Mouse (Mus musculus) large intestine, adult 2 months (tissue): ENCODE data around the gene Gria1. TPM values are rescaled to one million over a fixed set of nuclear protein-coding genes. Genes with fewer than 3 reads are reported as not detected.

Experiments used
- DNase-seq: peaks from one replicate; pipeline ENCODE4 v3.0.0-alpha.2; 2012; ENCODE audit warnings: low read depth, low spot score
- WGBS: fragments of 180-500 bp; shearing (Covaris S2); methylation state at CpG from one replicate; pipeline ENCODE4 v1.1.7; 2018; 5-methylcytosine and 5-hydroxymethylcytosine counted together
- polyA plus RNA-seq: library from polyadenylated mRNA; depleted of rRNA; stranded (reverse); fragments of >200 nt; gene quantifications from 2 replicates; pipeline ENCODE4 v1.2.3, GENCODE M21; 2012; rRNA removed

The Gria1 gene
- 0.25 and 0.37 TPM in 2 replicates for polyA plus RNA-seq

DNA sequence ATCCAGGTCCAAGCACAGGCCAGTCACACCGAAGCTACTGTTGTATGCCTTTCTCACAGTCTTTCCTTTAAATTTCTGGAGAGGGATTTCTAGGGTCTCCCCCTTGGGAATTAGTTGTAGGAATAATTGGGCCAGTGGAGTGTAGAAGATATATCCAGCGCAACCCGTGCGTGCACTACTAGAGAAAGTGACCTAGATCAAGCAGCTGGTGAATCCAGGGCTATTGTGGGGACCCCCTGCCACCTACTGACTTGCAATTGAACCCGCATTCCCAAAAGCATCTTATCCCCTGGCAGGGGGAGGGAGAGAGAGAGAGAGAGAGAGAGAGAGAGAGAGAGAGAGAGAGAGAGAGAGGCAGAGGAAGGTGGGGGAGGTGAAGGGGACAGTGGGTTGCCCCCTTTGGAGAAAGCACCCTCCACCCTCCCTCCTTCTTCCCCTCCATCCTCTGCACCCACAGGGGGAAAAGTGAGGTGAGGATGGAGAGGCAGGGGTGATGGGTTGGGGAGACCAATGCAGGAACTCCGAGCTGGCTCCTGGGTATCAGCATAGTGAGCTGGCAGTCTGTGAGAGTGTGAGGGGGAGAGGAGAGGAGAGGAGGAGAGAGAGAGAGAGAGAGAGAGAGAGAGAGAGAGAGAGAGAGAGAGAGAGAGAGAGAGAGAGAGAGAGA lies at the start of gene Gria1:
Gene Gria1 (plus strand): TSS at position 364 of the 667 bp plus-strand sequence.
- 59% methylated on average over 6 of the region's 6 CpGs for WGBS
- no peak for DNase-seq

DNA sequence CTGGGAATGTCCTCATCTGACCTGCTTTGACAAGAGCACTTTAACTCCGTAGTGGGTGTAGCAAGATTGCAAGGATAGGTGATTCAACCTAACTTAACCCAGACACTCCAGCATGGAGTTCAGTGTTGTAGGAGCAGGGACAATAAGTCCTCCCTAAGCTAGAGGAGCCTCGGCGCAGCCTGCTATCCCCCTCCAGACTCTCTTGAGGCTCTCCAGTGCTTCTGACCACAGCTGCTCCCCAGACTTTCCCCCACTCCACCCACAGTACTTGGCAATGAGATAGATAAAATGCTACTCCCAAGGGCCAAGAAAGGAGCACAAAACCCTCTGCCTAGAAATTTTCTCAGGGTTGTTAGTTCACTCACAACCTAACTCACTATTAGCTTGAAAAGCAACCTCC lies 49.4 kb upstream of the Gria1 start:
- DNase-seq, result no peak
- 91% methylated on average over 3 of the region's 3 CpGs for WGBS

DNA sequence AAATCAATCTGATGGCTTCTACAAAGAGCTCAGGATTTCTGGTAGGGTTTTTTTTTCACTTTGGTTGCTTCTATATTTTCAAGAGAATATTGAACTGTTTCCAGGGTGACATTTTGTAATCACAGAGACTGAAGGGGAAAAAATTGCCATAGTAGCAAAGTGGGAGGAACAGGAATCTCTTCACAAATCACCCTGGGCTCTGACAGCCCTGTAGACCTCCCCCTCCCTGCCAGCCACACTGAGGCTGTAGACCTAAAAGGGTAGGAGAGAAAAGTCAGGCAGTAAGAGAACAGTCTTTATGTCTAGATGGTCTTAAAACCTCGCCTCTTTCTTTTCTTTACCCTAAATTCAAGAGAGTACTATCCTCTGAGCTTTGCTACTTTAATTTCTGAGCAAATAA lies 38.4 kb upstream of the Gria1 start:
- WGBS, result 25% methylated on average over 1 of the region's 1 CpGs
- no peak for DNase-seq

DNA sequence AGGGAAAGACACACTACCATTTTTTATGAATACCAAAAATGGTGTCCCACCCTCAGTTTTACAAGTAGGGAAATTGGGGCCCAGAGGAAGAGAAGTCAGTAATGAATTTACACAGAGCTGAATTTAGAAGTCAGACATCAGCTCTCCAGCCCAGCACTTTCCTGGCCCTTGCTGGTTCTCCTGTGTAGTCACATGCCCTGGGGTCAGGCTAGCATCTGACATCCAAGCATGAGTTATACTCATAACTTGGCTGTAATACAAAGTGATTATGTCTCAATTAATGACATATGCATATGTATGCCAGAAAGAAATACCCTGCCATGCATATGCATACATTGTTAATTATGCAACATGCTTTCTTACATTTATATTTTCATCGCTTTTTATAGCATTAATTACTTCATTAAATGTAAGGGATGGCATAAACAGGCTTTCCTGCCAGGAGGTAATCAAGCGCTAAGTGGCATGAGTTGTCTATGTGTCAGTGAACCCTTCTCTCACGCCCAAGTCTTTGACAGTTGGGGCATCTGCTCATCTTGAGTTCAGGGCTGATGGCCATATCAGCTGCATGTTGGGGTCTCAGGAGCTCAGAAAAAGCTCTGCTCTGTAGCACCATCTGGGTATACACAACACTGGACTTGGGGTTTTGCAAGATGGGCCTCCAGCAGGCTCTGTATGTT lies 26.7 kb upstream of the Gria1 start:
- WGBS, result 89% methylated on average over 3 of the region's 3 CpGs
- DNase-seq, result no peak

DNA sequence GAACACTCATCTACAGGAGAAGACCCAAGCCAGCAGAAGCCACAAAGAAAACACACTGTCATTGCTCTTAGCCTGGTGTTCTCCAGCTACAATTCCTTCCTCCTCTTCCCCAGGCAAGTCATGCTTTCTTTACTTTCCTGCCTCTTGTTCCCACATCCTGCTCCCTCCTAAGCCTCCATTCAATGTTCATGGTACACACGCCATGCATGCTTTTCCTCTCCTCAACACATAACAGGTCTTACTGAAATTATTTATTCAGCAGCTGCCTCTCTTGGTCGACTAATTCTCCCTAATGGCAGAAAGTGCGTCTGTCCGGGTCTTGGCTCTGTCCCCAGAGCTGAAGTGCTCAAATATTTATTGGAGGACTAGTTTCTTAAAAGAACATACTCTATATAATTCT lies 25.7 kb upstream of the Gria1 start:
- no peak for DNase-seq
- 50% methylated on average over 4 of the region's 4 CpGs for WGBS

DNA sequence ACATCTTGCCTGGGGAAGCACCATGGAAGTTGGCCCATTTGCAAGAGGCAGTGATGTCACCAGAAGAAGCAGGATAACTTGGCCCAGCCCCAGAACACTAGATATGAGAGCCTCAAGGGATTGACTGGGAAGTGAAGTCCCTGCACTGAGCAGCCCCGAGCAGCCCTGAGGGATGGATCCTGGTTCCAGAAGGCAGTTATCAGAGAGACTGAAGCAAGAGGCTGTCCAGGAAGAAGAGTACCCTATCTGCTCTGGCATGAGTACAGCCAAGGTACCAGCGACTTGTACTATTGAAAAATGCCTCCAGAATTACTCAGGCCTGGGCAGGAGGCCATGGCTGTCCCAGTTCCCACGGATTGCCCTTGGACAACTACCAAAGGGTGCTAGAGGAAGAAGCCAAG lies 11.6 kb upstream of the Gria1 start:
- WGBS, result 51% methylated on average over 3 of the region's 3 CpGs
- no peak for DNase-seq

DNA sequence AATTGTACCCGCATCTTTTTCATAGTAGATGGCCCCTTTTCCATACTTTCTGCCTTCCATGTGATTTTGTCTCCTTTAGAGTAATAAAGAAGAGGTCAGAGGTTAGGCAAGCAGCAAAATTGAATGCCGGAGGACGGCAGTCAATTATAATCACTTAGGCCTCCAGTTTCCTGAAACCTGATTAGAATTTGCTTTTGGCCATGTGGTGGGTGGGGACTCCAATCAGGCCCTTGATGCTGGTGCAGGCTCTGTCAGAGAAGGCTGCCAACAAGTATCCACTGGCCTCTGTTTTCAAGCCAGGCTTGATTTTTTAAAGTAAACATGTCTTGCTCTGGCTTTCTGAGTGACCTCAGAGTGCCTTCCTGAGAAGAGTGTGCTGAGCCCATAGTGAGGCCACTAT lies 6.6 kb upstream of the Gria1 start:
- no peak for DNase-seq
- WGBS, result 49% methylated on average over 3 of the region's 3 CpGs

DNA sequence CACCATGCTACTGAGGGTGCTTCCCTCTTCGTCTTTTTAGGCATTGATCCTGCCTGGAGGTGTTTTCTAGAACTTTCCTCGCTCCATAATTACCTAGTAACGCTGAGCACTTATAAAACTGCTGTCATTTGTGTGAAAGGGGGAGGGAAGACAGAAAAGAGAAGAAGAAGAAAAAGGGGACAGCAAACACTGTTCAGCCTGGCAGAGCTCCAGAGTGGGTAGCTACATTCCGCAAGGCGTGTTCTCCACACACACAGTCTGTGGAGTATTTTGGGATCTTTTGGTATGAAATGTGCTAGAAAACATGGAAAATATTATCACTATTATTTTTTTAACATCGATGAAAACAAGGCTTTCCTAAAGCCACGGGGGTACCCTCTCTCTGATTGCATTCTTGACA lies 5.8 kb upstream of the Gria1 start:
- DNase-seq, result no peak
- 73% methylated on average over 7 of the region's 7 CpGs for WGBS

DNA sequence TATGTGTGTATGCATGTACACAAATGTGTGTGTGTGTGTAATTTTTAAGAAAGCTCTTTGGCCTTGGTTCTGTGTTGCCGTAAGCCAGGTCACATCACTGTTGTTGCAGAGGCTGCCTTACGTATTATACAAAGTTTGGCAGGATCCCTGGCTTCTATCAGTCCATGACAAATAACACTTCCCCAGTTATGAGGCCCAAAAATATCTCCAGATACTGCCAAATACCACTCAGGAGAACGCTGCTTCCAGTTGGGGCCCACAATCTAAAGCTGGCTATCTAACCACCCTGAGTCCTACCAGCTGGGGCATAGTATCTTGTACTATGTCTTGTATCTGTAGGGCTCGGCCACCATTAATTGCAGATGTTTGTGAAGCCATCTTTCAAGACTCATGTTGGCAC lies 3.4 kb upstream of the Gria1 start:
- no peak for DNase-seq
- WGBS, result 77% methylated on average over 4 of the region's 4 CpGs

DNA sequence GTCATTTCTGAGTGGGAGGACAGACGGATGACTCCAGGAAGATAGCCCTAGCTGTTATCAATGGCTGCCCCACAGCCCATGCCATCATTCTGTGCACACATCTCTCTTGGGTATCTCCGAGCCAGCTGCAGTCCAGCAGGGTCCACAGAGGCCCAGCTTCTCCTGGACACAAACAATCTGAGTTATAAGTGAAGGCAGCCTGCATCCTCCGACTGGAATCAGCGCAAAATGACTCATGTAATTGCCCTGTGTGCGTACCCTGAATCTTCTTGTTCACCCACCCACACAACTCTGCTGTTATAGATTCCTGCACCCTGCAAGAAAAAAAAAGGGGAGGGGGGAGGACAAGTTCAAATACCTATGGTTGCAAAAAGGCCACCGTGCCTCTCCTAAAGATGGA lies 576 bp upstream of the Gria1 start:
- DNase-seq, result no peak
- 80% methylated on average over 6 of the region's 6 CpGs for WGBS

DNA sequence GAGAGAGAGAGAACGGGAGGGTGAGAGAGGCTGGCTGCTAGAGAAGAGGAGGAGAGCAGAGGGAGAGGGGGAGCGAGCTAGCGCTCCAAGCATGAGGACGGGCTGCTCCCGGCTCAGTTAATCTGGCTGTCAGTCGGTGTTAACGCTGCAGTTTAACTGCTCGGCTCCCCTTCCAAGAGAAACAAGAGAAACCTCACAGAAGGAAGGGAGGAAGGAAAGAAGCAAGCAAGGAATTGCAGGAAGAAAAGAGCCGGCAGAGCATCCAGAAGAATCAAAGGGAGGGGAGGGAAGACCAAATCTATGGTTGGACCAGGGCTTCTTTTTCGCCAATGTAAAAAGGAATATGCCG lies 478 bp downstream of the Gria1 start:
- WGBS, result 6% methylated on average over 11 of the region's 11 CpGs

DNA sequence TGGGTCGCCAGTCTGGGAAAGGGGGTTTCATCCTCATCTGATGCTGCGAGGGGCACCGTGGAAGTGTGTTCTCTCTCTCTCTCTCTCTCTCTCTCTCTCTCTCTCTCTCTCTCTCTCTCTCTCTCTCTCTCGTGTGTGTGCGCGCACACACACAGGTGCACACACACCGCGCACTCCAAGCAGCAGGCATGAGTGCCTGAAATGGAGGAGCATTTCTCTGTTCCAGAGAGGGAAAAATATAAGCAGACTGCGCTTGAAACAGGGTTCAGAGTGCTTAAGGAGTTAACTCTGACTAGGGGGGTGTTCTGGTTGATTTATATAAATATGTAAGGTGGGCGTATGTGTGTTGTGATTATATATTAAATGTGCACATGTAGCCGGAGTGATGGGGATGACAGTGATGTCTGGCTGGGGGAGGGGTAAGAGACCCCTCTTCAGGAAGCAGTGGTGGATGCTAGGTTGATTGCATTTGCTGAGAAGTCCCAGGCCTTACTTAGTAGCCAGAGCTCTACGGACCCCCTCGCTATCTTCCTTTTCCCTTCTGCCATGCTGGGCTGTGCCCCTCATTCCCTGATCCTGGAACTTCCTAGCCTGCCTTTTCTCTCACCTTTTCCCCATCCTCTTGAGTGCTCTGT lies 1.2 kb downstream of the Gria1 start:
- WGBS, result 43% methylated on average over 13 of the region's 13 CpGs

More for the DNA sequence above, 478 bp downstream of the Gria1 start:
- no peak for DNase-seq

DNA sequence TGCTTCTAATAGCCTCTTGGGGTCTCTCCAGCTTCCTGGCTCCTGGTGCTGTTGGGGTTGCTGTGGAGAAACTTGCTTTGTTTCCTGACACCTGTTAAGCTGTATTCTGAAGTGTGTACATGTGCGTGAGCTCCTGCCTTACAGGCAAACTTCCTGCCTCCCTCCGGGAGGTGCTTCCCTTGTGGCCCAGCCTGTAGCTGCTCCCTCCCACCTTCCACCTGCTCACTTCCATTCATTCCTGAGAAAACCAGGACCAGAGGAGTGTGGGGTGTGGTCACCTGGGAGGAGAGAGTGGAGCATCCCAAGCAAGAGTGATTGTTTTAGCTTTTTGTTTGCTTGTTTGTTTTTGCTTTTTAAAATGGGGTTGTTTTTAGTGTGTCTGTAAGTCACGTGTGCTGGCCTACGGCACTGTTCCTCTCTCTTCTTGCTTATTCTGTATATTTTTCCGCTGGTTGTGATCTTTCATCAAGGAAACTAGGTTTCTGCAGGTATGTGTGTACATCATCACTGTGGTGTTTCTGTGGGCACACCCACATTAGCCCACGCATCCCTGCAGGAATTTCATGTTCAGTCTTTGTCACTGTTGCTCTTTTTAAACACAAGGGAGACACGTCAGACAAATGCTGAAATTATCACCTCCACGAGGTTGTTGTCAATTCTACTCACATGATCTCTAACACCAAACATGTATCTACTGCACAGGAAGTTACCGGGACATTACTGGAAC lies 2.4 kb downstream of the Gria1 start:
- no peak for DNase-seq
- 57% methylated on average over 9 of the region's 9 CpGs for WGBS

More for the DNA sequence above, 1.2 kb downstream of the Gria1 start:
- DNase-seq, result no peak

DNA sequence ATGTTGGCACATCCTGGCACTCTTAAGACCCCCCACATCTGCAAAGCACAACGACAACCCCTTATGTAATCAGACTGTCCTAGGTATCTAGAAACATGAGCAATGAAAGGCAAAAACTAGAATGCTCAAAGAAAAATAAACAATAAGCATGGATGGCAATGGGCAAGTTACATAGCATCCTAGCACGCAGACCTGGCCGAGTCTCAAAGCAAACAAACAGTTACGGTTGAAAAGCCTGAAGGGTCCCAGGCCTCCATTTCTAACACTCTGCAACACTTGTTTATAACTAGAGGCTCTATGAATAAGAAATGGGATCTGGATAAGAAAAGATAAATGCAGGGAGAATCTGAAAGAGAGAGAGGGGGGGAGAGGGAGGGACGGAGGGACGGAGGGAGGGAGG lies 3.2 kb downstream of the Gria1 start:
- DNase-seq, result no peak
- 56% methylated on average over 6 of the region's 6 CpGs for WGBS

DNA sequence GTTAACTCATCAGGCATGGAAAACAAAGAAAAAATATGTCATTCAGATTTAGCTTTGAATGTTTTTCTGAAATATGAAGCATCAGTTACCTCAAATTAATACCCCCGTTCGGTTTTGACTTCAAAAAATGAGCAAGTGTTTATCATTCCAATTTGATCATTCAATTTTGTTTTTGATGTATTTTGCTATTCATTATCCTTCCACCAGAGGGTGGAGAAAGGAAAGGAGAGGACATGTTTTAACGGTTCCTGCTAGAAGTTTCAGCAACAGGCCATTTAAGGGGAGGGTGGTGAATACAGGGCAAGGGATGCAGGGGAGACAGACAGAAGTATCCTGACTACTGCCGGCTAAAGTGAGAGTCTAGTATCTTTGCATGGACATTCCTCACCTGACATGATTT lies 7.3 kb downstream of the Gria1 start:
- WGBS, result 45% methylated on average over 4 of the region's 4 CpGs
- no peak for DNase-seq

DNA sequence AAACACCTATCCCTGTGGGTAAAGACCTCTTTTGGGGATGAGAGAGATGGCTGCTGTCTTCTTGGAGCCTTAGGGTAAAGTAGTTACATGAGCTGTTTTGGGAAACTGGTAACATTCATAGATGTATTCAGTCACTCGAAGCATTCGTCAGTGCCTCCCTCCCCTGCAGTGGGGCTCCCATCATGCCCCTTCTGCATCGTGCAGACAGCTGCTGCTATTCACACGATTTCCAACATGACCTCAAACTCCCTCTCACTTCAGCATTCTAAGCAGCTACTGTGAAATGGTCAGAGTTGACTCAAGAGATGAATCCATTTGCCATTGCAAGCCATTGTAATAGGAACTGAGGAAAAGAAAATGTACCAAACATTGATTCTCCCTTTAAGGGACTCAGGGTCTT lies 11.2 kb downstream of the Gria1 start:
- 57% methylated on average over 4 of the region's 4 CpGs for WGBS
- DNase-seq, result no peak

DNA sequence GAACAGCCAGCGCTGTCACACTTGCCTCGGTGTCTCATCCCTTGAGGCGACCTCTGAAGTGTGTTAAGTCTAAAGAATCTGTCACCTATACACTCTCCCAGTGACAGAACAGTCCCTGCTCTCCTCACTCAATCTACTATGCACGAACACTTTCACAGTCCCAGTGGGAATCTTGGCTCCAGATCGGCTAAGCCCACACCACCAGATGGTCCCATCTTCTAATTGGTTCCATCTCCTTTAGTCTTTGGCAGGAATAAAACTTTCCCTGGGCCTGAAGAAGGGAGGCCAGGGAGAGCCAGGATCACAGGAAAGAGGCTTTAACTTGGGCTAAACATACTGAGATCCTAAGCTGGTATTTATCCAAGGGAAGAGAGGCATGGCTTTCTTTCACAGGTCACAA lies 19.3 kb downstream of the Gria1 start:
- WGBS, result 71% methylated on average over 5 of the region's 5 CpGs
- DNase-seq, result no peak

DNA sequence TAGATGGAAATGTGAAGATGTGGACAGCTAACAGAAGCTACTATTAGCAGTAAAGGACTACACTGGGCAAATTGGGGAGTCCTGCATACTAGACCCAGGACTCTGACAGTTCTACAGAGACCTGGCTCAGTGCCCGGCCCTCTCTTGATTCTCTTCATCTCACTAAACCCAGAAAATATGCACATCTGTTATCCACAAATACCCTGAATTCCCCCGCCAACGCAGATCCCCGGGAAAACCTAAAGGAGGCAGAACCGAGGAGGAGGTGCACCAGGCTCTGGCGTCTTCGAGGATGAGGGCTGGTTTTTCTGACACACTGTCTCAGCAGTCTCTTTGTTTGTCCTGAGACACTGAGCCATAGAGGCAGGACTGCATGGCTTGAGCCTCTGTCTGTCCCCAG lies 27.6 kb downstream of the Gria1 start:
- no peak for DNase-seq
- WGBS, result 58% methylated on average over 7 of the region's 7 CpGs

DNA sequence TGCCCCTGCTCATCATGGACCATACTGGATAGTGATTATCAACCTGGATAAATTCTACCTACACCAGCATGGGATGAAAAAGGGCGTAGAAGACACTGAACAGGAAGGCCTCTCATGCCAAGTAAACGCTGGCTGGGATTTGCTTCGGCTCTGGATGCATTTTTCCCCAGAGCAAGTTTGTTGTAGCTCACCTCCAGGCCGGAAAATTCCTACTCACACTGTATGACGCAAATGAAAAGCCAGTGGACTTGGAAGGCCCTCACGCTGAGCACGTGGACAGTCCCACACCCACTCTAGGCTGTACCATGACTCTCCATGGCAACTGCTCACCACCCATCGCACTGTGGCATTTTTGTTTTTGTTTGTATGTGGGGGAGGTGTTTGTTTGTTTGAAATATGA lies 28.1 kb downstream of the Gria1 start:
- no peak for DNase-seq
- WGBS, result 77% methylated on average over 8 of the region's 8 CpGs

DNA sequence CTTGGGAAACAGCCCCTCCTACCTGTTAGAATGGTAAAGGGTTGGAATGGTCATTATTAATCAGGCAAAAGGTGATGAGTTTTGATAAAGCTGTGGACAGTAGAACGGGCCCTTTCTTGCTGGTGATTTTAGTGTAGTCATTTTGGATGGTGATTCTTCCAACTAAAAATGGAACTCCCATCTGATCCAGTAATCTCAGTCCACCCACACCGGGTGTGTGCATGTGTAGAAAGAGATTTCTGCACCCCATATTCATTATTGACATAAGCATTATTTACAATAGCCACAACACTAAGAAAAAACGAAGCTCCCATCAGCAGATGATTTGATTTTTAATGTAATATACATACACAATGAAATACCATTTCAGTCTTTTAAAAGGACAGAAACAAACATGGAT lies 30.9 kb downstream of the Gria1 start:
- no peak for DNase-seq
- 60% methylated on average over 3 of the region's 3 CpGs for WGBS

DNA sequence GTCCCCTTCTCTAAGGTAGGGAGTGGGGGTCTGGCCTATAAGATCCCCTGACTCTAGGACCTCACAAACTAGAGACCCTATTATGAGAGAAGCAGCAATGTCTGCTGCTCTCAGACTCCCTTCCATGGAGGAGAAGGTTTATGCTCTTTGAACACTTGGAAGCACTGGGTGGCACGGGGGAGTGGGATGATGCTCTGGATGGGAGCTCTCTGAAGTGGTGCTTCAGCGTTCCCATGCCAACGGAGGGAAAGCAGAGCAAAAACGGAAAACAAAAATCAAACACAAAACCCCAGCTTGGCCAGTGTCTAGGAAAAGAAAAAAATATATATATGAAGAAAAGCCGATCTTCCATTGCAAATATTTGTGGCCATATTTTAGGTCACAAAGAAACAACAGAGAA lies 33.0 kb downstream of the Gria1 start:
- 74% methylated on average over 5 of the region's 5 CpGs for WGBS
- no peak for DNase-seq
